Mouse (Mus musculus) neutrophil, adult 83 days (primary cell): ENCODE measurements around the gene Mllt11. TPM values are rescaled to one million over a fixed set of nuclear protein-coding genes. Genes with fewer than 3 reads are reported as not detected.

Source experiments
- total RNA-seq, 2 experiments: library from RNA; stranded (reverse); gene quantifications; one replicate each; pipeline ENCODE4 v1.2.4; 2023

Gene Mllt11
- total RNA-seq, result 1 to 10 TPM; 2.3 to 2.4 TPM

GRCm38 (mm10) chr3:95231298-95232221 is at the start of gene Mllt11:
Gene Mllt11 (minus strand): TSS chr3:95232171.

DNA sequence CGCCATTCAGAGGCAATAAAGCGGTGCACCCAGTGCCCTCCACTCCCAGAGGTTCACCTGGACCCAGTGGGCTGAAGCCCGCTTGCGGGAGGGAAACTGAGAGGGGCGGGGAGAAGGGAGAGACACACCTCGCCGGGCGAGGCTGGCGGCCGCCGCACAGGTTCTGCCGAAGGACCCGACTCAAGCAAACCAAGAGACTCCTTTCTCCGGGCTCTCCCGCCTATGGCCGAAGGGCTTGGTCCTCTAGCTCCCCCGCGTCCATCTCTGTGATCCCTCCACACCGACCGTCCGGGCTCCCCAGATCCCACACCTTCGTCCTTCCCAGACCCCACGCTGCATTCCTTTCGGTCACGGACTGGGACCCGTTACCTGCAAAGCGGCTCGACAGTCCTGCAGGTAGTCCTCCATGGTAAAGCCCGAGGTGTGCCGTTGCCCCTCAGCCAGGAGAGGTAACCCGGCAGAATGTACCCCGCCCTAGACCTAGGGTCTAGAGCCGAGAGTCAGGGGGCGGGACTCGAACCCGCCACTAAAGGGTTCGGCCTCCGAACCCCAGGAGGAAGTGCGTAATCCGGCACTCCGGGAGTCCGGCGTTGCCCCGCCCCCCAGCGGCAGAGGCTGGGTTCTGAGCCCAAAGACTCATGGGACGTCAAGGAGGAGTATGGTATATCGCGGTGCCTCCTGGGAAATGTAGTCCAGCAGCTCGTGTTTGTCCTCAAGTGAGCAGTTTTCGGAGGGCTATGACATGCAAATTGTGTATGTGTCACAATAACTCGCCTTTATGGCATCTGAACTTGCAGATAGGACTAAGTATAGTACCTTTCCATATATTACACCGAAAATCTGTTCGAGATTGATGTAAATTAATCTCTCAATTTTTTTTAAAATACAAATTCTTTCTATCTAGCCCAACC is 49.5 kb upstream of the Mllt11 start, which contains the start of the genes Mindy1 and Prune1:
Gene Mindy1 (plus strand): TSS at position 130 of the 911 bp plus-strand sequence.
Gene Prune1 (minus strand): TSS at position 861 of the 911 bp plus-strand sequence.

GRCm38 (mm10) chr3:95250783-95251424 is 18.9 kb upstream of the Mllt11 start, which contains the start of gene Bnipl:
Gene Bnipl (minus strand): TSS chr3:95251193.

DNA sequence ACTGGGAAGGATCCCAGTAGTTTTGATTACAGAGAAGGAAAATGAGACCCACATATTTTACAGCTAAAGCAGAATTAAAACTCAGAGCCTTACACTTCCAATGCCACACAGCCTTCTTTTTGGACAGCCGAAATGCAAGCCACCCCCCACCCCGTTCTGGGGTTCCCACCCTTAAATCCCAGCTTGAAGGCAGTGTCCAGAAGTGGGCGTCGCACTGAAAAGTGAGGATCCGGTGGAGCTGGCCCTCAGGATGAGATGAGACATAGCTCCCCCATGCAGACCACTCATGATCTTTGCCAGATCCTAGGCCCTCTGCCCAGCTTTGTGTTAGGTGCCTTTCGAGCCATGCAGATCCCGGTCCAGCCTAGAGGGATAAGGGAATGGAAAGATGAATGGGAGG is 9.5 kb upstream of the Mllt11 start, which contains the start of gene Gm128:
Gene Gm128 (minus strand): TSS at position 101 of the 400 bp plus-strand sequence.

GRCm38 (mm10) chr3:95228148-95228893 is 3.6 kb downstream of the Mllt11 start, which contains the start of gene Cdc42se1:
Gene Cdc42se1 (plus strand): TSS chr3:95228732.

DNA sequence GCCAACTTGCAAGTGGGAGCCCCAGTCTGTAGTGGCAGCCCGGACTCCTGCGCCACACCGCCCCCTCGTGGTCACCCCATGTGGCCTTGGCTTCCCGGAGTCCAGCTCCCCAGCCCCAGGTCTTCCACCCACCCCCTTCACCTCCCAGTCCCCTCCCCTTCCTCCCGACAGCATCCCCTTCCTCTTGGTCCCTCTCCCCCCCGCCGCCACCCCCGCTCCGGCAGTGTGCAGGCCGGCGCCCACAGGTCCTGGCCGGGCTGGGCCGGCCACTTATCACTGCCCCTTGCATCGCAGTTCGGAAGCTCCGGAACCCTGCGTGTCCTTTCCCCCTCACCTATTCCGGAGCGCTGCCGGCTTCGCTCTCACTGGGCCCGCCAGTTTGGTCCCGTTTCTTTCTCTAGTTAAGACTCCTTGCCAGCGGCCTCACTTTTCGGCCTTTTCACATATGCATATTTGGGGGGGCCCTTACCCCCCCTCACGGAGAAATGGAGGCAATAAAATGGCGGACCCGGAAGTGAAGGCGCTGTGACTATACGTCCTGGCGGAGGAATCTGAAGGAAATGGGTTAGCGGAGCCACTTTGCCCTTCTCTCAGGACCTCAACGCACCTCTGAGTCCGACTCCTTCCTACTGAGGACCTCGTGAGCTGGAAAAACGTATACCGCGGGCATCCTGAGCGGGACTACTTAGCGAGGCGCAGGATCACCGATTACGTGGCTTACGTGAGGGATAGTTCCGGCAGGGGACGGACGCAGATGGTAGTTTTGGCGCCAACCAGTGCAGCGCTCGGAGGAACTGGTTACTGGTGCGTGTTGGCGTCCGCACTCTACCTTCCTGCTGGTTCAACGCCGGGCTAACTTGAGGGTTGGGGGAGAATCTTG is 14.5 kb downstream of the Mllt11 start, which contains the start of gene Gabpb2:
Gene Gabpb2 (minus strand): TSS at position 662 of the 880 bp plus-strand sequence.

Other genes starting within 250 kb of the Mllt11 start
- 10 to 100 TPM; 44.6 to 57.4 TPM for gene Zfp687, start 216.7 kb downstream of the Mllt11 start, total RNA-seq
- gene Psmd4, start 189.6 kb downstream of the Mllt11 start, total RNA-seq, result 10 to 100 TPM; 92.0 to 99.5 TPM
- 10 to 100 TPM; 20.7 to 26.5 TPM for gene Pip5k1a, start 125.2 kb downstream of the Mllt11 start, total RNA-seq
- gene Vps72, start 121.1 kb downstream of the Mllt11 start, total RNA-seq, result 10 to 100 TPM; 31.0 to 35.0 TPM
- gene Tmod4, start 107.7 kb downstream of the Mllt11 start, total RNA-seq, result 1 to 10 TPM in 1 of 2 experiments, under 1 TPM in 1; 0.99 to 1.6 TPM
- gene Scnm1, start 98.2 kb downstream of the Mllt11 start, total RNA-seq, result 10 to 100 TPM; 42.7 to 50.8 TPM
- gene Lysmd1, start 98.1 kb downstream of the Mllt11 start, total RNA-seq, result 1 to 10 TPM; 2.6 to 3.2 TPM
- gene Tnfaip8l2, start 89.8 kb downstream of the Mllt11 start, total RNA-seq, result 10 to 100 TPM; 78.5 to 90.9 TPM
- 1 to 10 TPM in 1 of 2 experiments, under 1 TPM in 1; 0.79 to 1.2 TPM for gene Sema6c, start 71.7 kb downstream of the Mllt11 start, total RNA-seq
- gene Gabpb2, start 14.3 kb downstream of the Mllt11 start, total RNA-seq, result 10 to 100 TPM; 38.9 to 47.6 TPM
- gene Cdc42se1, start 3.4 kb downstream of the Mllt11 start, total RNA-seq, result 100 to 1,000 TPM; 224 to 236 TPM
- gene Gm128, start 9.4 kb upstream of the Mllt11 start, total RNA-seq, result not detected
- under 1 TPM in 1 of 2 experiments, not detected in 1; 0.44 TPM for gene Bnipl, start 19.0 kb upstream of the Mllt11 start, total RNA-seq
- gene Mindy1, start 49.2 kb upstream of the Mllt11 start, total RNA-seq, result 100 to 1,000 TPM; 127 to 146 TPM
- gene Prune1, start 49.9 kb upstream of the Mllt11 start, total RNA-seq, result 10 to 100 TPM; 17.4 to 19.3 TPM
- 1 to 10 TPM; 2.6 to 2.8 TPM for gene Anxa9, start 75.0 kb upstream of the Mllt11 start, total RNA-seq
- 100 to 1,000 TPM; 130 to 136 TPM for gene Cers2, start 82.6 kb upstream of the Mllt11 start, total RNA-seq
- gene Setdb1, start 125.0 kb upstream of the Mllt11 start, total RNA-seq, result 10 to 100 TPM; 20.0 to 21.0 TPM
- not detected for gene 4930558C23Rik, start 170.7 kb upstream of the Mllt11 start, total RNA-seq
- 10 to 100 TPM; 53.9 to 57.9 TPM for gene Arnt, start 202.2 kb upstream of the Mllt11 start, total RNA-seq